Mouse (Mus musculus): ENCODE data around the gene Lrrc7.

Lrrc7 gene

GRCm38 (mm10) chr3:158362091-158362490 is 199.9 kb downstream of the Lrrc7 start:
- DNase-seq (ENCODE audit: low read depth) = no peak

- no peak for DNase-seq (ENCODE audit: low read depth)
Measured at GRCm38 (mm10) chr3:158356706-158357105, 205.3 kb downstream of the Lrrc7 start.

- DNase-seq (ENCODE audit: low read depth) = no peak
Measured at GRCm38 (mm10) chr3:158356194-158356593, 205.8 kb downstream of the Lrrc7 start.

GRCm38 (mm10) chr3:158340808-158341207 is 221.2 kb downstream of the Lrrc7 start:
- no peak for DNase-seq (ENCODE audit: low read depth)

GRCm38 (mm10) chr3:158330085-158330484 is 231.9 kb downstream of the Lrrc7 start:
- no peak for DNase-seq (ENCODE audit: low read depth)

- no peak for DNase-seq (ENCODE audit: low read depth)
Measured at GRCm38 (mm10) chr3:158310391-158310790, 251.6 kb downstream of the Lrrc7 start.

- no peak for DNase-seq (ENCODE audit: low read depth)
Measured at GRCm38 (mm10) chr3:158307415-158307814, 254.6 kb downstream of the Lrrc7 start.

GRCm38 (mm10) chr3:158298732-158299131 is 263.3 kb downstream of the Lrrc7 start:
- peak; percentile 3 for DNase-seq (ENCODE audit: low read depth)

- peak; percentile 2 for DNase-seq (ENCODE audit: low read depth)
Measured at GRCm38 (mm10) chr3:158295041-158295440, 267.0 kb downstream of the Lrrc7 start.

GRCm38 (mm10) chr3:158284431-158284830 is 277.6 kb downstream of the Lrrc7 start:
- no peak for DNase-seq (ENCODE audit: low read depth)

GRCm38 (mm10) chr3:158278631-158279030 is 283.4 kb downstream of the Lrrc7 start:
- DNase-seq (ENCODE audit: low read depth) = no peak

GRCm38 (mm10) chr3:158272700-158273099 is 289.3 kb downstream of the Lrrc7 start:
- peak; percentile 1 for DNase-seq (ENCODE audit: low read depth)

GRCm38 (mm10) chr3:158270887-158271286 is 291.1 kb downstream of the Lrrc7 start:
- no peak for DNase-seq (ENCODE audit: low read depth)

- DNase-seq (ENCODE audit: low read depth) = no peak
Measured at GRCm38 (mm10) chr3:158252576-158252975, 309.4 kb downstream of the Lrrc7 start.

- no peak for DNase-seq (ENCODE audit: low read depth)
Measured at GRCm38 (mm10) chr3:158247672-158248071, 314.3 kb downstream of the Lrrc7 start.

- DNase-seq (ENCODE audit: low read depth) = no peak
Measured at GRCm38 (mm10) chr3:158210657-158211056, 351.4 kb downstream of the Lrrc7 start.

GRCm38 (mm10) chr3:158210026-158210425 is 352.0 kb downstream of the Lrrc7 start:
- DNase-seq (ENCODE audit: low read depth) = peak; percentile 55

GRCm38 (mm10) chr3:158207840-158208239 is 354.2 kb downstream of the Lrrc7 start:
- DNase-seq (ENCODE audit: low read depth) = no peak

GRCm38 (mm10) chr3:158202776-158203175 is 359.2 kb downstream of the Lrrc7 start:
- DNase-seq (ENCODE audit: low read depth) = no peak

GRCm38 (mm10) chr3:158195426-158195825 is 366.6 kb downstream of the Lrrc7 start:
- DNase-seq (ENCODE audit: low read depth) = no peak

- peak; percentile 8 for DNase-seq (ENCODE audit: low read depth)
Measured at GRCm38 (mm10) chr3:158193229-158193628, 368.8 kb downstream of the Lrrc7 start.

- DNase-seq (ENCODE audit: low read depth) = no peak
Measured at GRCm38 (mm10) chr3:158174880-158175735, 386.9 kb downstream of the Lrrc7 start.

- no peak for DNase-seq (ENCODE audit: low read depth)
Measured at GRCm38 (mm10) chr3:158169180-158169579, 392.8 kb downstream of the Lrrc7 start.

- DNase-seq (ENCODE audit: low read depth) = no peak
Measured at GRCm38 (mm10) chr3:158168454-158168853, 393.6 kb downstream of the Lrrc7 start.

Data from NIH3T3 (cell line).